Mouse (Mus musculus): Measurements from ENCODE around the gene Acot8. TPM values are rescaled to one million over a fixed set of nuclear protein-coding genes. Genes with fewer than 3 reads are reported as not detected.
A peak's percentile ranks its signal among the peaks of the same experiment; 100 is the strongest.

Gene Acot8
- 14.0 and 14.8 TPM in 2 replicates for total RNA-seq (2017)

GRCm38 (mm10) chr2:164804533-164805331, at the start of gene Acot8, which contains the start of gene Zswim3:
Gene Acot8, minus strand, starts transcription at chr2:164804882.
Gene Zswim3, plus strand, starts transcription at chr2:164805098.
- peak; percentile 95 for ATAC-seq (replicated peaks; ENCODE audit: low read depth, poor library complexity, severe bottlenecking)

DNA sequence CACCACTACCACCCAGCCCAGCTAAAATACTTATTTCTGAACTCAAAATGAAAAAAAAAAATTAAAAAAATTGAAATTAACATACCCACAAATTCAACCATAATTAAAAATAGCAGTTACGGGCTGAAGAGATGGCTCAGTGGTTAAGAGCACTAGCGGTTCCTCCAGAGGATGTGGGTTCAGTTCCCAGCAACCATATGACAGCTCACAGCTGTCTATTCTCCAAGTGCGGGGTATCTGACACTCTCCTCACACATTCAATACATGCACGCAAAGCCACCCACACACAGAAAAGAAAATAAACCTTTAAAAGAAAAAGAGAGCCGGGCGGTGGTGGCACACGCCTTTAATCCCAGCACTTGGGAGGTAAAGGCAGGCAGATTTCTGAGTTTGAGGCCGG, 45.4 kb upstream of the Acot8 start:
- no peak for ATAC-seq (replicated peaks; ENCODE audit: low read depth, poor library complexity, severe bottlenecking)

GRCm38 (mm10) chr2:164845782-164846181, 41.1 kb upstream of the Acot8 start:
- no peak for ATAC-seq (replicated peaks; ENCODE audit: low read depth, poor library complexity, severe bottlenecking)

- ATAC-seq (replicated peaks; ENCODE audit: low read depth, poor library complexity, severe bottlenecking), result no peak
These were observed 30.5 kb upstream of the Acot8 start for GRCm38 (mm10) chr2:164835164-164835563.

GRCm38 (mm10) chr2:164834531-164834930, 29.8 kb upstream of the Acot8 start:
- 0 out of 2 replicates have a peak, but pooled peaks have one; percentile 20 for ATAC-seq (replicated peaks; ENCODE audit: low read depth, poor library complexity, severe bottlenecking)

DNA sequence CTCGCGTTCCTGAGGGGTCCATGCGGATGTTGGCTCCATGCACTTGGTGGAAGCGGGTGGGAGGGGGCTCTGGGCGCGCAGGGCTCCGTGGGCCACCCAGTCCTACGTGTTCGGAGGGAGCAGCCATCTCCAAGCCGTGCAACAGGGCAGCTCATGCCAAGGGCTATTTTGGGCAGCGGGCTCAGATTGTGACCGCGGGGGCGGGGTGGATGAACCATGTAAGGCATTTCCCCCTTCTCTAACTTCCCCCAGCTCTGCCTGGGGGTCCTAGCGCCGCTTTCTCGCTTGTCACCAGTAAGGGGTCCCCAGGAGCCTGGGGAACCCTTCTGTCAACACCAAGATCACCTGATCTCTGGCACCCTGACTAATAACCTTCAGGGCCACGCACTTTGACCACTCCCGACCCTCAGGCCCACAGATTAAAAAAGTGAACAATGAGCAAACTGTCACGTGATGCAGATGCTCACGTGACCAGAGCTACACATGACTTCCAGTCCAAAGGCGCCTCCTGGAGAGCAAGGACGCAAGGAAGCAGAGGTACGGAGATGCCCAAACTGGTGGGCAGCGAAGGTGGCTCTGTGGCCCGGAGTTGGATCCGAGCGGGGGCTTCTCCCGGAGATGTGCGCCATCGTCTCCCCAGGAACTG, 28.8 kb upstream of the Acot8 start, which contains the start of gene Neurl2:
Gene Neurl2, minus strand, starts transcription at position 143 of the 646 bp plus-strand sequence.
- peak; percentile 48 for ATAC-seq (replicated peaks; ENCODE audit: low read depth, poor library complexity, severe bottlenecking)

GRCm38 (mm10) chr2:164832748-164833301, 28.1 kb upstream of the Acot8 start, which contains the start of gene Ctsa:
Gene Ctsa, plus strand, starts transcription at chr2:164832873.
- ATAC-seq (replicated peaks; ENCODE audit: low read depth, poor library complexity, severe bottlenecking), result peak; percentile 80

- ATAC-seq (replicated peaks; ENCODE audit: low read depth, poor library complexity, severe bottlenecking), result no peak
These were observed 27.5 kb upstream of the Acot8 start for GRCm38 (mm10) chr2:164832032-164832747.

DNA sequence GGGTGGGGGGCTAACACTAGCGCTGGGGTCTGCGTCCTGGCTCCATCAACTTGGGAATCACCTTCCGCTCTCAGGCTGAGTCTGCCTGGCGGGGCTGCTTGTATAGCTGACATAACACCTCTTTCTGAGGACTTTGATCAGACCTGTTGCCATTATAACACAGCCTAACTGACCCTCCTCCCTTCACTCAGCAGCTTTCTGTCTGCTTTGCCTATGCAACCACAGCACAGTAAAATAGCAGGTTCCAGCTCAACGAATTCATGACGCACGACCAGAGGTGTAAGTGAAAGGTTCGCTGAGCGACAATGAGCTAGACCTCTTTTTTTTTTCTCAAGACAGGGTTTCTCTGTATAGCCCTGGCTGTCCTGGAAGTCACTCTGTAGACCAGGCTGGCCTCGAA, 26.3 kb upstream of the Acot8 start:
- ATAC-seq (replicated peaks; ENCODE audit: low read depth, poor library complexity, severe bottlenecking), result no peak

DNA sequence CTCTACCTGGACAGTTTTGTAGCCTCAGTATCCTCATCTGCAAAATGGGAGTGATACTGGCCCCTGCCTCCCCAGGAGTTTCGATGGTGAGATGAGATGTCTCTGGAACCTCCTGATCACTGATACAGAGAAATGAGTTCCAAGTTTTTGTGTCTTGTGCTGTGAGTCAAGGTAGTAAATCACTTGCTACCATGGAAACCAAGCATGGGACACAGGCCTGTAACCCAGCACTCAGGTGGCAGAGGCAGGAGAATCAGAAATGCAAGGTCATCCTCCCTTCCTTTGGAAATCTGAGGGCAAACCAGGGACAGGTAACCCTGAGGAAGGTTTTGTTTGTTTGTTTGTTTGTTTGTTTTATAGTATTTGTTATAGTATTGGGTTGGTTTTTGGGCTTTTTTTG, 24.4 kb upstream of the Acot8 start:
- ATAC-seq (replicated peaks; ENCODE audit: low read depth, poor library complexity, severe bottlenecking), result no peak

DNA sequence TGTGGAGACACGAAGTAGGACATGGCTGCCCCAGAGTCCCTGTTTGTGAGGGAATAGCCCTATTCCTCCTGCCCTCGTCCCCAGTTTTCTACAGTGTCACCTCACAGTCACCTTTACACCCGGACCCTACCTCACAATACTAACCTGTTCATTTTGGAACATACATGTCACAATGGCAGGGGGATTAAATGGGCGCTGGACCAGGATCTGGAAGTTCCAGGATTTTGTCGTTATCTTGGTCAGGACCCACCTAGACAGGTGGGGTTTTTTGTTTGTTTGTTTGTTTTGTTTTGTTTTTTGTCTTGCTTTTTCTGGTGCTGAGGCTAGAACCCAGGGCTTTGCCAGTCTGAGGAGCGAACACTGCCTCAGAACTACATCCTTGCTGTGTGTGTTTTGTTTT, 23.8 kb upstream of the Acot8 start, which contains the start of gene Spata25:
Gene Spata25, minus strand, starts transcription at position 101 of the 400 bp plus-strand sequence.
- ATAC-seq (replicated peaks; ENCODE audit: low read depth, poor library complexity, severe bottlenecking), result no peak

- no peak for ATAC-seq (replicated peaks; ENCODE audit: low read depth, poor library complexity, severe bottlenecking)
These were observed 22.6 kb upstream of the Acot8 start for GRCm38 (mm10) chr2:164827146-164827850.

- ATAC-seq (replicated peaks; ENCODE audit: low read depth, poor library complexity, severe bottlenecking), result no peak
These were observed 20.8 kb upstream of the Acot8 start for GRCm38 (mm10) chr2:164825521-164825920.

GRCm38 (mm10) chr2:164823969-164824368, 19.3 kb upstream of the Acot8 start:
- ATAC-seq (replicated peaks; ENCODE audit: low read depth, poor library complexity, severe bottlenecking), result no peak

- ATAC-seq (replicated peaks; ENCODE audit: low read depth, poor library complexity, severe bottlenecking), result peak; percentile 63
These were observed 18.5 kb upstream of the Acot8 start for GRCm38 (mm10) chr2:164823181-164823585.

DNA sequence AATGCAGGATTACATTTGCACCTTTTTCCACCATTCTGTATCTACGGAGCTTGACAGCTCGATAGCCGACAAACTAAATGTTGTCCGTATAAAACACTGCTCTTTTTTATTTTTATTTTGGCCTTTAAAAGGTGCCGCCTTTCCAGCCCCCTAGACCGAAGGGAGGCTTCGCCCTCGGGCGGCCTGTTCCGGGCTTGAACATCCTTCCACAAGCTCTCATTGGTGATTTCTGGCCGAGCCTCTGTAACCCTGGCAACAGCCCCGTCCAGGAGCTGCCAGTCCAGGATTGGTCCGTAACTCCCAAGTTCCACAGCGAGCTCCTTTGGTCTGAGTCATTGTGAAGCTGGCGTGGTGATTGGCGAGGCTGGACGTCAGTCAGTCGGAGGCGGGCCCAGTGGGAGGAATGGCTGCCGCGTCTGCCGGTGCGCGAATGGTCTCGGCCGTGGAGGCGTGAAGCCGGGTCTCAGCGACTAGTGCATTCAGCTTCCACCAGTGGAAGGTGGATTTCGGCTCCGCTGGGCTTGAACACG, 18.0 kb upstream of the Acot8 start, which contains the start of gene Zswim1:
Gene Zswim1, plus strand, starts transcription at position 51 of the 530 bp plus-strand sequence.
- ATAC-seq (replicated peaks; ENCODE audit: low read depth, poor library complexity, severe bottlenecking), result peak; percentile 99

GRCm38 (mm10) chr2:164821060-164821459, 16.4 kb upstream of the Acot8 start:
- no peak for ATAC-seq (replicated peaks; ENCODE audit: low read depth, poor library complexity, severe bottlenecking)

DNA sequence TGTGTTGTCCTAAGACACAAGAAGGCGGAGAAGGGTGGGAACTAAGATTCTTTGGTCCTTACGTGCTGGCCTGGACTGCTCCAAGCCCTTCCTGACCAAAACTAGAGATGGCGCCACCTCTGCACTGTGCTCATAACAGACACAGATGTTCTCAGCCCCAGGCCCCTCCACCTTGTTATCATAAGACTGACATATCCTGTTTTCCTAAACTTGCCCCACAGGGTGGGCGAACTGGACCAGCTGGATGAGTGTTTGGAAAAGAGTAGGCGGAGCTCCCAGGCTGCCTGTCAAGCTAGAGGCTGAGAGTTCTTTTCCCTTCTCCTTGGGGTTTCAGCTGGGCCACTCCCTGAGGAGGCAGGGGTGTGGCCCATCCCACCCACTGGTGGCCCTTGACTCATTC, 13.0 kb upstream of the Acot8 start:
- ATAC-seq (replicated peaks; ENCODE audit: low read depth, poor library complexity, severe bottlenecking), result no peak

GRCm38 (mm10) chr2:164817206-164817605, 12.5 kb upstream of the Acot8 start:
- no peak for ATAC-seq (replicated peaks; ENCODE audit: low read depth, poor library complexity, severe bottlenecking)
